Mouse (Mus musculus): Measurements from ENCODE around the gene Papolb.

- TF ChIP-seq CTCF (IDR thresholded peaks at IDR 0.05; ENCODE audit: low read depth) (no peak), EP300 (IDR thresholded peaks at IDR 0.05; ENCODE audit: low read depth) (no peak)
Measured at GRCm38 (mm10) chr5:142520360-142520759, 9.5 kb downstream of the Papolb start.
